Mouse (Mus musculus) lung, postnatal 25 days (tissue): ENCODE results near the gene Ndrg4.
A peak's percentile ranks its signal among the peaks of the same experiment; 100 is the strongest.
"Not testable (repeated sequence)": the region's sequence is repeated elsewhere in the genome, so short reads cannot be mapped to it uniquely, and the experiment has no call there.

Experiments
- DNase-seq: peaks from one replicate; pipeline ENCODE4 v3.0.0; 2022; ENCODE audit warnings: low spot score

The Ndrg4 gene

DNA sequence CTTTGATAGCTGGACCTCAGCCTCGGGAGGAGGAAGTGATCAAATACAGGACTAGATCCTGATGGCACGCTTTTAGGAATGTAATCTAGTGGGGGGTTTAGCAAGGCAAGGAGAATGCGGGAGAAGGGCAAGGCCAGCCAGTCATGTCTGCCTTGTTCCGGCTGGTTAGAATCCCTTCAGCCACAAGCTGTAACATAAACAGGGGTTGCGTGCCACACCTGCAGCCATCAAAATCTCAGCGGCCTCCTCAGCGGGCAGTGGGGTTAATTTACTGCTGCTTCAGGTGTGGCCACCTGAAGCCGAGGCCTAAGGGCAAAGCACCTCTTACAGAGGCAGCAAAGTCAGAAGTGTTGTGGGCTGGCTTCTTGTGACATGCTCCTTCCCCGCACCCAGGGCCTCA lies at the start of gene Ndrg4:
TSS of gene Ndrg4 (plus strand) at position 350 of the 400 bp plus-strand sequence.
- no peak for DNase-seq

DNA sequence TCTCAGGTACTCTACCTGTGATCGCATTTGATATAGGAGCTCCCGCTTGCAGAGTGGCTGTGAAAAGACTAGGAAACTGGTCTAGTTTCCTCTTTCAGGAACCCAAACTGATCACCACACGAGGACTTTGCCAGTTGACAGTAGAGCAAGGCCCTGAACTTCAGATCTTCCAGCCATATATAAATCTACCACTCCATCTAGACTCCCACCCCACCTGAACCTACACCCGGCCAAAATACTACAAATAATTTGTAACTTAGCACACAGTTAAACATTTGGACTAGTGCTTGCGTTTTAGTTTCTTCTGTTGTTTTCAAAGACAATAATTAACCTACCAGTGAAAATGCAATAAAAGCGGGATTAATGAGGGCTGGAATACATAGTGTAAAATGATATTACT lies 43.9 kb upstream of the Ndrg4 start:
- DNase-seq, result no peak

DNA sequence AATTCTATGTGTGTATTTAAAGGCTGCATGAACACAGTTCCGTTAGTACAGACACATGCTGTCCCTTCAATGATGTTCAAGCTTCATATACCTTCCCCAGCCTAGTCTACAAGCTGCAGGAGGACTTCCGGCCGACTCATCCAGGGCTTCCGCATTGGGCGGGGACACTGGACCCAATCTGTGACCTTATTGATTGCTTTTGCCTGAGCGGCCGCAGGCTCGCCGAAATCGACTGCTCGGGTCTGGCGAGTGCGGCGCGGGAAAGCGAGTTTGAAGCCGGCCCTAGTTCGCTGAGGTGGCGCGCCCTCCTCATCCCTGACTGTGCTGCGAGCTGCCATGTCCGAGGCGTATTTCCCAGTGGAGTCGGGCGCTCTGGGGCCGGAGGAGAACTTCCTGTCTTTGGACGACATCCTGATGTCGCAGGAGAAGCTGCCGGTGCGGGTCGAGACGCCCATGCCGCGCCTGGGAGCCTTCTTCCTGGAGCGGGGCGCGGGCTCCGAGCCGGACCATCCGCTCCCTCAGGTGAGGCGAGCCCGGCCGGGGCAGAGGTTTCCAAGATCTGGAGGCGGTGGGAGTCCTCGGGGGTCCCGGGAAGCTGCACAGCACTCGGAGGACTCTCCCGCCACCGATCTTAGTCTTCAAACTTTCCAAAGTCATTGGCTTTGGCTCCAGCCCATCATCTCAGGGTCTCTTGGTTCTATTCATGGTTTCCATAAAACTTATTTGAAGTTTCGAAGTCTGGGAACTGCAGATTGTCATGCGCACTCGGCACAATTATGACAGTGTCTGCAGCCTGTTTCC lies 43.3 kb upstream of the Ndrg4 start, which contains the start of gene Gins3:
TSS of gene Gins3 (plus strand) at position 192 of the 801 bp plus-strand sequence.
- DNase-seq, result peak; percentile 91

GRCm38 (mm10) chr8:95634063-95634340 lies 42.8 kb upstream of the Ndrg4 start:
- DNase-seq, result no peak

- no peak for DNase-seq
Measured at GRCm38 (mm10) chr8:95644942-95645341, 31.8 kb upstream of the Ndrg4 start.

DNA sequence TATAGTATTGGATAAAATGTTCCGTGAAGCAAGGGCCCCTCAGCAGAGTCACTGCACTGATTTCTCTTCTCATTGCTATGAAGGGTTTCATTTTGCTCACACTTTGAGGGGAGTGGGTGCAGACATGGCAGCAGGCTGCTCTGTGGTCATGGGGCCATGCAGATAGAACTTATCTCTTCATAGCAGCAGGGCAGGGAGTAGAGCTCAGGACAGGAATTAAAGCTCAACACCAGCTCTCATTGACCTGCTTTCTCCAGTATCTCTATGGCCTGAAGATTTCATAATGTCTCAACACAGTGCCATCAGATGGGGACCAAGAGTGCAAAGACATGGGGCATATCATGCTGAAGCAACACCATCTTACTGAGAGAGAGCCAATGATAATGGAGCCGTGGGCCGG lies 28.5 kb upstream of the Ndrg4 start:
- DNase-seq, result no peak

DNA sequence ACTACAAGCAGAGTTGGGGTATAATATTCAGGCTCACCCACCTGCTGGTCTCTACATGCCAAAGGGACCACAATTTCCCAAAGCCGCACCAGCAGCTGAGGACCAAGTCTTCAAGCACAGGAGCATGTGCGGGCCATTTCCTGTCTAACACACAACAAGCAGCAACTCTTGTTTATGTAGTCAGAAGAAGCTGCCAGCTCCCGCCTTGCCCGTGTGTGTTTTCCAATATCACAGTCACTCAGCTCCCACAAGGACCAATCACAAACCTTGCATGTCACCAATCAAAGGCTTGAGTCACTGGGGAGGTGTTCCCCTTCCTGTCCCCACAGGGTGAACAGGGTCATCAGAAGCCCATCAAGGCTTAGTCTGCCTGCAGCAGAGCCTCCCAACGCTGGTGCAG lies 23.4 kb upstream of the Ndrg4 start:
- DNase-seq, result no peak

DNA sequence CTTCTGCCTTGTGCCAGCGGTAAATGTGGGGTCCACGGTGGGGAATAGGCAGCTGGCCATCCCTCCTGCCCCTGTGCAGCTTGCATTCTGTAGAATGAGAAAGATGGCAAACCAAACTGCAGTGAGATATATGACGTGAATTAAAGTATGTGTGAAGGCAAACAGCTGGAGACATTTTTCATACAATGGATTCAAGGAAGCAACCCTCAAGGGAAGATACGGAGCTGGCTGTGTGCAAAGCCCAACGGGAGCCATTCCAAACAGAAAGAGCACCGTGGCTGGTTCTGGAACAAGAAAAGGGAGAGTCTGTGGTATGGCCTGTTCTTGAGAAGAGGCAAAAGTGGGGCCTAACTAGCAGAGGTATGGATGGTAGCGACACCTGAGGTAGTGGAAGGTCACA lies 20.9 kb upstream of the Ndrg4 start:
- DNase-seq, result no peak

DNA sequence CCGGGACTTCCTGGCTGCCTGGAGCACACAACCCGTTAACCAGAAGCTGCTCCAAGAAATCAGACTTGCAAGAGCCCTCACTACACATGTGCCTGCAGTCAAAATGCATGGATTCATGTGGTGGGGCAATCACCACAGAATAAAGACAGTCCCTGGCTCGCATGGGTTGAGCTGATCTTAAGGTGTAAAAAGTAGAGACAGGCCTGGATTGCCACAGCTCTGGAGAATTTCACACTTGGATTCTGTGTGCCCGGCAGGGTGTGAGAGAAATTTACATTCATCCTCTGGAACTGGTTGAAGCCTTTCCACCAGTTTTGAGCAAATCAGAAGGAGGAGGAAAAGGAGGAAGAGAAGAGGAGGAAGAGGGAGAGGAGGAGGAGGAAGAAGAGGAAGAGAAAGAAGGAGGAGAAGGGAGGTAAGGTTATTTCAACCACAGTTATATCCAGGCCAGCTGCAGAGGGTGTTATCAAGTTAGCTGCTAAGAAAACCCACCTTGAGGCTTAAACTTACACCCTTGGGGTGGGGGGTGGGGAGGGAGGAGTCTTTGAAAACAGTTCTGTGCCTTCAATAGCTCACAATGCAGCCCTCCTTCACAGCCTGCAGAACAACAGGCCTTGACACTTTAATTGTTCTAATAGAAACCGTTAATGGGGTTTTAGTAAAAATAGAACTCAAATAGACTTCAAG lies 20.3 kb upstream of the Ndrg4 start:
- no peak for DNase-seq

GRCm38 (mm10) chr8:95657523-95657922 lies 19.3 kb upstream of the Ndrg4 start:
- DNase-seq, result no peak

DNA sequence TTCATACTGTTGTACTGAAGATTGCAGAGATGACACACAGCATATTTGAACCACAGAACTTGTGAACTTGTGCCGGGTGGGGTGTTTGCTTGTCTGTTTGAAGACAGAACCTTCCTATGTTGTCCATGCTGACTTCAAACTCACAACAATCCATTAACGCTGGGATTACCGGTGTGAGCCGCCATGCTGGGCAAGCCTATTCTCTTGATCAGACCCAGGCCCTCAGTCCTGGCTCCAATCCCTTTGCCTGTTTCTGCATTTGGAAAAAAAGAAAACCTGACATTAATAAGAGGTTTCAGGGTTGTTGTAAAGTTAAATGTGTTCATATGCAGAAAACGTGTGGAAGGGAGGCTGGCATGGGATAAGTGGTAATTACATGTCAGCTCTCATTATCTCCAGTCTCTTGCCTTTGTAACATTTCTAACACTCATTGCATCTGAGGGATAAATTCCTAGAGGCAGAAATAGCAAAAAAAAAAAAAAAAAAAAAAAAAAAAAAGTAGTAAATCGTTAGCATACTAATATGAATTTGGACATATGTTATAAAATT lies 16.4 kb upstream of the Ndrg4 start:
- DNase-seq, result no peak

GRCm38 (mm10) chr8:95661085-95661484 lies 15.7 kb upstream of the Ndrg4 start:
- no peak for DNase-seq

DNA sequence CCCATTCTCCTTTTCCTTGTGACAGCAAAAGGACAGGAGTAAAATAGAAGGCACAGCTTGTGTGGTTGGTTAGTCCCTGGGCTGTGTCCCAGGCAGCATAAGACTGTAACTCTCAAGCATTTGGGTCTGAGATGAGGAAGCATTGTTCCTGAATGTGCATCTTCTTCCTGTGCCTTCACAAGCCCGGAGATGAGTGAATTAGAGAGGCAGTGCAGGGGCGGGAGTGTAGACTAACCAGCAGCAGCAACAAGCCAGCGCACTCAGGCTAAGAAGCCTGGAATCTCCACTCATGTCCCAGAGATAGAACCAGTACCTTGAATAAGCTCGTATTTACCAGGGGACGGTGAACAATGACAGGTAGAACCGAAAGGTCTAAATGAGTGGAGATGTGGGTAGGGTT lies 15.2 kb upstream of the Ndrg4 start:
- no peak for DNase-seq

GRCm38 (mm10) chr8:95662885-95663598 lies 13.7 kb upstream of the Ndrg4 start:
- no peak for DNase-seq

DNA sequence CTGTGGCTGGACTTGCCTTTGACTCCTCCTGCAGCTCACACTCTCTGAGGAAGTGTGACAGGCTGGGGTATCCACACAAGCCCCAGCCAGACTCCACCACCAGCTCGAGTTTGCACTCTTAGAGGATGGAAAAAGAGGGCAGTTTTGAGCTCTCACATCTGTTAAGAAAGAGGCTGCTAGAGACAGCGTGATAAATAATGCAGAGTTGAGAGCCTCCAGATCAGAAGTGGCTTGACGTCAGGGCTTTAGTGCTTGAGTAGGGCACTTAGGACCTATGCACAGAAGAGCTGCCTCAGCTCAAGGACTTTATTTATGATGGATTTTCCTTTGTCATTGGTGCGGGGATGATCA lies 13.2 kb upstream of the Ndrg4 start:
- DNase-seq, result no peak

- not testable (repeated sequence) for DNase-seq
Measured at GRCm38 (mm10) chr8:95665813-95666452, 10.8 kb upstream of the Ndrg4 start.

- DNase-seq, result no peak
Measured at GRCm38 (mm10) chr8:95668163-95668958, 8.4 kb upstream of the Ndrg4 start.

- no peak for DNase-seq
Measured at GRCm38 (mm10) chr8:95669967-95670366, 6.8 kb upstream of the Ndrg4 start.

DNA sequence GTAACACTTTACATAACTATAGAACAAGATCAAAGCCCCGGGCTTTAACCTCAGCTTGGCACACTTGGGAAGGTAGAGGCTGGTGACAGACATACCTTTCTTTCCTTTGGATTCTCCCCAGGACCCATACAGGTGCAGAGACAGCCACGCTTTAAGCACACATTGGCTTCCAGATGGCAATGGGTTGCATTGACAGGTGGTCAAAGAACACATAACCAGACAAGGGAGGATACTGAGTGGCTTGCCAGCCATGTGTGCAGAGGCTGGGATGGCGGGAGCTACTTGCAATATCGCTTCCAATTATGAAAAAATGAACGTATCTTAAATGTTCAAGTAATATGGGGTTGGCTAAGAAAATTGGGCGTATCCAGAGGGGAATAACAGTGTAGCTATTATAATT lies 4.9 kb upstream of the Ndrg4 start:
- no peak for DNase-seq

DNA sequence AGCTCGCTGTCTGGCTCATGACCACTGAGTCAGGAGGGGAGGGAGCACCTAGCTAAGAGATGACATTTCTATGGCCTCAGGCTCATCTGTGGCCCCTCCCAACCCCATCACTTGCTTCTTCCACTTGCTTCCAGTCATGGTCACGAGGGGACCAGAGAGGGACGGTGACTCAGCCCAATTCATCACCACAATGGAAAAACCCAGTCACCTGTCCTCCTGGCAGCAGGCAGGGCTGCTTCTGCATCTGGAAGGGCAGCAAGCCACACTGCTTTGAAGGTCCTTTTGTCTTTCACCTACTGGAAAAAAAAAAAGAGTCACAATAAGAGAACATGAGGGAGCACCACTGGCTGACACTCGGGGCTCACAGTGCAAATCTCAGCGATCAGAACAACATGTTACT lies 4.0 kb upstream of the Ndrg4 start:
- DNase-seq, result no peak

DNA sequence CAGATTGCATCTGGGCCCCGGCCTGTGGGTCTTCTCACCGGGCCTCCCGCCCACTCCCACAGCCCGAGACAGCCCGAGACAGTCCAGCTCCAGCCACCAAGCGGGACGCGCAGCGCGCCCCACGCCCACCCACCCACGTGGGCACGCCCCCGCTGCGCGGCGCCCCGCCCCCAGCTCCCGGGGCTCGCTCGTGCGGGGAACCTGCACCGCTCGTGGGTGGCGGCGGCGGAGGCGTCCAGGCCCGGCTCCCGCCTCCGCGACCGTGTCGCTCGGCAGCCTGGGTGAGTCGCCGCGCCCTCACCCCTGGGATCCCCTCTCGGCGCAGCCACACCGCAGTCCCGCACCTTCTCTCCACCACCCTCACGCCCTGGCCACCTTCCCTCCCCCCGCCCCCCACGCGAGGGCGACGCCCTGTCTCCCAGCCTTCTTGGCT lies 827 bp downstream of the Ndrg4 start:
- DNase-seq, result no peak
